Mouse (Mus musculus): ENCODE data around the gene Pnrc2. TPM values are rescaled to one million over a fixed set of nuclear protein-coding genes. Genes with fewer than 3 reads are reported as not detected.

The Pnrc2 gene
- polyA plus RNA-seq, 1 experiment from 2014 or later, result 224 TPM

- WGBS, result 4% methylated on average over 9 of the region's 9 CpGs
- Histone ChIP-seq H3K4me3 (ENCODE audit: low read length) (peak overlapping the region; percentile 37), H3K9ac (ENCODE audit: low read length) (peak overlapping the region; percentile 52), H3K27ac (ENCODE audit: low read length) (peak overlapping the region; percentile 100), H3K4me1 (replicated peaks; ENCODE audit: control insufficient read depth, insufficient read depth, low read length) (peaks cover 39% of the 10 kb centered on the region), H3K36me3 (ENCODE audit: control insufficient read depth, insufficient read depth, low read length) (peaks cover 11% of the 10 kb centered on the region), H3K27me3 (ENCODE audit: control insufficient read depth, insufficient read depth, low read depth, low read length) (no peaks in the 10 kb centered on the region), H3K4me2 (ENCODE audit: low read depth, low read length) (peak overlapping the region; percentile 52), H3K9me3 (ENCODE audit: control insufficient read depth, low read length) (no peaks in the 10 kb centered on the region)
- ATAC-seq (ENCODE audit: low read depth), result peak; percentile 10
These were observed 2.4 kb upstream of the Pnrc2 start for GRCm38 (mm10) chr4:135875991-135876582.

- peak overlapping the region; percentile 100 for H3K27ac ChIP-seq (ENCODE audit: low read length)
- H3K27me3 ChIP-seq (ENCODE audit: control insufficient read depth, insufficient read depth, low read depth, low read length), result no peaks in the 10 kb centered on the region
- 30% methylated on average over 7 of the region's 7 CpGs for WGBS
- no peak overlapping the region for H3K4me3 ChIP-seq (ENCODE audit: low read length)
- peaks cover 13% of the 10 kb centered on the region for H3K36me3 ChIP-seq (ENCODE audit: control insufficient read depth, insufficient read depth, low read length)
- peaks cover 41% of the 10 kb centered on the region for H3K4me1 ChIP-seq (replicated peaks; ENCODE audit: control insufficient read depth, insufficient read depth, low read length)
- ATAC-seq (ENCODE audit: low read depth), result no peak
- peak overlapping the region; percentile 52 for H3K4me2 ChIP-seq (ENCODE audit: low read depth, low read length)
- H3K9ac ChIP-seq (ENCODE audit: low read length), result peak overlapping the region; percentile 52
- no peaks in the 10 kb centered on the region for H3K9me3 ChIP-seq (ENCODE audit: control insufficient read depth, low read length)
These were observed 1.9 kb upstream of the Pnrc2 start for GRCm38 (mm10) chr4:135875546-135875945.

- peak overlapping the region; percentile 96 for H3K9ac ChIP-seq (ENCODE audit: low read length)
- 72% methylated on average over 10 of the region's 10 CpGs for WGBS
- ATAC-seq (ENCODE audit: low read depth), result no peak
- peaks cover 14% of the 10 kb centered on the region for H3K36me3 ChIP-seq (ENCODE audit: control insufficient read depth, insufficient read depth, low read length)
- H3K4me2 ChIP-seq (ENCODE audit: low read depth, low read length), result peak overlapping the region; percentile 66
- H3K4me1 ChIP-seq (replicated peaks; ENCODE audit: control insufficient read depth, insufficient read depth, low read length), result peaks cover 43% of the 10 kb centered on the region
- no peaks in the 10 kb centered on the region for H3K27me3 ChIP-seq (ENCODE audit: control insufficient read depth, insufficient read depth, low read depth, low read length)
- peak overlapping the region; percentile 86 for H3K4me3 ChIP-seq (ENCODE audit: low read length)
- H3K27ac ChIP-seq (ENCODE audit: low read length), result peak overlapping the region; percentile 100
- no peaks in the 10 kb centered on the region for H3K9me3 ChIP-seq (ENCODE audit: control insufficient read depth, low read length)
These were observed 1.2 kb upstream of the Pnrc2 start for GRCm38 (mm10) chr4:135874564-135875535.

GRCm38 (mm10) chr4:135872589-135873391 lies 860 bp downstream of the Pnrc2 start:
- Histone ChIP-seq H3K27ac (ENCODE audit: low read length) (peak overlapping the region; percentile 100), H3K4me3 (ENCODE audit: low read length) (peak overlapping the region; percentile 86), H3K27me3 (ENCODE audit: control insufficient read depth, insufficient read depth, low read depth, low read length) (no peaks in the 10 kb centered on the region), H3K9ac (ENCODE audit: low read length) (peak overlapping the region; percentile 96), H3K4me2 (ENCODE audit: low read depth, low read length) (peak overlapping the region; percentile 92), H3K4me1 (replicated peaks; ENCODE audit: control insufficient read depth, insufficient read depth, low read length) (peaks cover 48% of the 10 kb centered on the region), H3K9me3 (ENCODE audit: control insufficient read depth, low read length) (no peaks in the 10 kb centered on the region), H3K36me3 (ENCODE audit: control insufficient read depth, insufficient read depth, low read length) (peaks cover 14% of the 10 kb centered on the region)
- no peak for ATAC-seq (ENCODE audit: low read depth)
- 5% methylated on average over 17 of the region's 17 CpGs for WGBS

GRCm38 (mm10) chr4:135872015-135872414 lies 1.6 kb downstream of the Pnrc2 start:
- Histone ChIP-seq H3K9me3 (ENCODE audit: control insufficient read depth, low read length) (no peaks in the 10 kb centered on the region), H3K4me2 (ENCODE audit: low read depth, low read length) (peak overlapping the region; percentile 92), H3K4me1 (replicated peaks; ENCODE audit: control insufficient read depth, insufficient read depth, low read length) (peaks cover 46% of the 10 kb centered on the region), H3K4me3 (ENCODE audit: low read length) (peak overlapping the region; percentile 86), H3K27ac (ENCODE audit: low read length) (peak overlapping the region; percentile 45), H3K27me3 (ENCODE audit: control insufficient read depth, insufficient read depth, low read depth, low read length) (no peaks in the 10 kb centered on the region), H3K9ac (ENCODE audit: low read length) (peak overlapping the region; percentile 96), H3K36me3 (ENCODE audit: control insufficient read depth, insufficient read depth, low read length) (peaks cover 14% of the 10 kb centered on the region)
- WGBS, result 17% methylated on average over 3 of the region's 3 CpGs
- ATAC-seq (ENCODE audit: low read depth), result no peak

- H3K4me3 ChIP-seq (ENCODE audit: low read length), result peak overlapping the region; percentile 23
These were observed 3.2 kb downstream of the Pnrc2 start for GRCm38 (mm10) chr4:135870227-135871023.

GRCm38 (mm10) chr4:135868996-135869395 lies 4.7 kb downstream of the Pnrc2 start:
- H3K36me3 ChIP-seq (ENCODE audit: control insufficient read depth, insufficient read depth, low read length), result peaks cover 18% of the 10 kb centered on the region
- no peaks in the 10 kb centered on the region for H3K9me3 ChIP-seq (ENCODE audit: control insufficient read depth, low read length)
- H3K27ac ChIP-seq (ENCODE audit: low read length), result peak overlapping the region; percentile 27; the same call in 1 of the 2 replicates
- no peak overlapping the region for H3K4me2 ChIP-seq (ENCODE audit: low read depth, low read length)
- peaks cover 16% of the 10 kb centered on the region for H3K4me1 ChIP-seq (replicated peaks; ENCODE audit: control insufficient read depth, insufficient read depth, low read length)
- no peak overlapping the region for H3K4me3 ChIP-seq (ENCODE audit: low read length)
- ATAC-seq (ENCODE audit: low read depth), result no peak
- H3K27me3 ChIP-seq (ENCODE audit: control insufficient read depth, insufficient read depth, low read depth, low read length), result no peaks in the 10 kb centered on the region
- WGBS, result 43% methylated on average over 2 of the region's 2 CpGs
- H3K9ac ChIP-seq (ENCODE audit: low read length), result no peak overlapping the region

More at GRCm38 (mm10) chr4:135870227-135871023, 3.2 kb downstream of the Pnrc2 start:
- Histone ChIP-seq H3K4me1 (replicated peaks; ENCODE audit: control insufficient read depth, insufficient read depth, low read length) (peaks cover 30% of the 10 kb centered on the region), H3K9ac (ENCODE audit: low read length) (peak overlapping the region; percentile 43), H3K9me3 (ENCODE audit: control insufficient read depth, low read length) (no peaks in the 10 kb centered on the region), H3K36me3 (ENCODE audit: control insufficient read depth, insufficient read depth, low read length) (peaks cover 18% of the 10 kb centered on the region), H3K27me3 (ENCODE audit: control insufficient read depth, insufficient read depth, low read depth, low read length) (no peaks in the 10 kb centered on the region), H3K4me2 (ENCODE audit: low read depth, low read length) (peak overlapping the region; percentile 44), H3K27ac (ENCODE audit: low read length) (no peak overlapping the region)
- ATAC-seq (ENCODE audit: low read depth), result no peak
- 18% methylated on average over 2 of the region's 2 CpGs for WGBS

GRCm38 (mm10) chr4:135857597-135858186 lies 16.0 kb downstream of the Pnrc2 start:
- under 1% methylated on average over 6 of the region's 7 CpGs for WGBS
- peak overlapping the region; percentile 91 for H3K4me3 ChIP-seq (ENCODE audit: low read length)
- H3K27me3 ChIP-seq (ENCODE audit: control insufficient read depth, insufficient read depth, low read depth, low read length), result no peaks in the 10 kb centered on the region
- H3K4me1 ChIP-seq (replicated peaks; ENCODE audit: control insufficient read depth, insufficient read depth, low read length), result peaks cover 32% of the 10 kb centered on the region
- no peak for ATAC-seq (ENCODE audit: low read depth)
- peaks cover 2% of the 10 kb centered on the region for H3K36me3 ChIP-seq (ENCODE audit: control insufficient read depth, insufficient read depth, low read length)
- peak overlapping the region; percentile 76 for H3K4me2 ChIP-seq (ENCODE audit: low read depth, low read length)
- H3K27ac ChIP-seq (ENCODE audit: low read length), result peak overlapping the region; percentile 46
- H3K9me3 ChIP-seq (ENCODE audit: control insufficient read depth, low read length), result no peaks in the 10 kb centered on the region
- peak overlapping the region; percentile 69 for H3K9ac ChIP-seq (ENCODE audit: low read length)

Data from lung, embryonic 16.5 days (tissue).